ENCODE assay signal across 8 mouse cellular contexts in the genomic region with DNA sequence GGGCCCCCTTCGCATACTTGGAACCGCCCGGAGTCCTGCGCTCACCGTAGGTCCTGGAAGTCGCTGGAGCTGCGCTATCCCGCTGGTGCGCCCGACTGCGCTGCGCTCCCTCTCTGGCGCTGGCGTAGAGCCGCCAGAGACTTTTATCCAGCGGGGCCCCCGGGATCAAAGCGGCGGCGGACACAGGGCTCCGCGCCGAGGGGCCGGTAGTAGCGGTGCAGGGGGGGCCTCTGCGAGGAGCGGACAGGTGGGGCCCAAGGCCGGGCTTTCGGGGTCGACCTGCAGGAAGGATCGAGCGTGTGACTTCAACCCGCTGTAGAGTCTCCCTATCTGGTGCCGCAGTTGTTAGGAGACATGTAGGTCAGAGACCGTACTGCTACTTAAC. TPM values are rescaled to one million over a fixed set of nuclear protein-coding genes. Genes with fewer than 3 reads are reported as not detected.
DNase-seq lines count a peak whose midpoint lies in the region; ATAC-seq and TF ChIP-seq lines count a peak whose summit lies in the region.

Gene Notum, minus strand, starts transcription at position 100 of the 385 bp plus-strand sequence.

- no peak for DNase-seq in layer of hippocampus, adult 2 months (ENCODE audit: low spot score in 2 of 2)
- DNase-seq in layer of hippocampus, adult 8-10 months (ENCODE audit: low spot score in 2 of 2), result no peak
- no peak for DNase-seq in midbrain, postnatal 0 days (ENCODE audit: low spot score)
- no peak for DNase-seq in gastrocnemius, postnatal 10 days
- DNase-seq in spleen, postnatal 36 days (ENCODE audit: low spot score in 2 of 2), result no peak

- peak within 1 kb of the TSS; percentile 49 for H3K4me3 ChIP-seq in layer of hippocampus, adult 2 months
- H3K4me3 ChIP-seq in embryonic facial prominence, embryonic 12.5 days, result peak within 1 kb of the TSS; percentile 43
- H3K4me3 ChIP-seq in hindbrain, embryonic 15.5 days, result peak within 1 kb of the TSS; percentile 36
- peak within 1 kb of the TSS; percentile 33 for H3K4me3 ChIP-seq in midbrain, postnatal 0 days (ENCODE audit: low read depth, low read length)

- under 1% methylated on average over 35 of the region's 35 CpGs for WGBS in embryonic facial prominence, embryonic 12.5 days
- WGBS in hindbrain, embryonic 15.5 days, result 1% methylated on average over 35 of the region's 35 CpGs
- WGBS in midbrain, postnatal 0 days, result under 1% methylated on average over 35 of the region's 35 CpGs

- H3K4me1 ChIP-seq in embryonic facial prominence, embryonic 12.5 days, result peaks cover 16% of the 10 kb centered on the region; the same call in 1 of the 2 replicates
- peaks cover 19% of the 10 kb centered on the region for H3K4me1 ChIP-seq in hindbrain, embryonic 15.5 days (replicated peaks)
- no peaks in the 10 kb centered on the region for H3K4me1 ChIP-seq in midbrain, postnatal 0 days (ENCODE audit: insufficient read depth, low read length)

- H3K9ac ChIP-seq in embryonic facial prominence, embryonic 12.5 days, result peak within 1 kb of the TSS; percentile 48
- 0 out of 2 replicates have a peak within 1 kb of the TSS, but pooled peaks have one; percentile 8 for H3K9ac ChIP-seq in hindbrain, embryonic 15.5 days
- H3K9ac ChIP-seq in midbrain, postnatal 0 days (replicated peaks; ENCODE audit: low read length, poor library complexity, severe bottlenecking), result 0 out of 2 replicates have a peak within 1 kb of the TSS, but pooled peaks have one; percentile 39

- TF ChIP-seq CTCF in layer of hippocampus, adult 2 months (conservative IDR thresholded peaks at IDR 0.05), result no peak
- TF ChIP-seq CTCF in midbrain, postnatal 0 days (IDR thresholded peaks at IDR 0.05), result no peak

- no peaks in the 10 kb centered on the region for H3K9me3 ChIP-seq in embryonic facial prominence, embryonic 12.5 days
- H3K9me3 ChIP-seq in hindbrain, embryonic 15.5 days, result no peaks in the 10 kb centered on the region
- H3K9me3 ChIP-seq in midbrain, postnatal 0 days (ENCODE audit: low read length), result no peaks in the 10 kb centered on the region

- H3K27me3 ChIP-seq in embryonic facial prominence, embryonic 12.5 days, result peaks cover 86% of the 10 kb centered on the region
- peaks cover 85% of the 10 kb centered on the region for H3K27me3 ChIP-seq in hindbrain, embryonic 15.5 days
- peaks cover 76% of the 10 kb centered on the region for H3K27me3 ChIP-seq in midbrain, postnatal 0 days (ENCODE audit: insufficient read depth, low read length)

- no peak for ATAC-seq in embryonic facial prominence, embryonic 12.5 days (ENCODE audit: insufficient number of reproducible peaks, insufficient read depth, low FRiP score, low TSS enrichment)
- no peak for ATAC-seq in hindbrain, embryonic 15.5 days (ENCODE audit: low FRiP score, low read depth)
- no peak for ATAC-seq in midbrain, postnatal 0 days (ENCODE audit: low FRiP score)
- ATAC-seq in inflammation-experienced regulatory T-cells, adult 6 months, result no peak

- H3K36me3 ChIP-seq in embryonic facial prominence, embryonic 12.5 days, result no peaks in the 10 kb centered on the region
- H3K36me3 ChIP-seq in hindbrain, embryonic 15.5 days, result no peaks in the 10 kb centered on the region
- H3K36me3 ChIP-seq in midbrain, postnatal 0 days (ENCODE audit: insufficient read depth, low read length), result no peaks in the 10 kb centered on the region

- H3K27ac ChIP-seq in layer of hippocampus, adult 2 months, result peak within 1 kb of the TSS; percentile 73
- 0 out of 2 replicates have a peak within 1 kb of the TSS, but pooled peaks have one; percentile 11 for H3K27ac ChIP-seq in embryonic facial prominence, embryonic 12.5 days
- no peak within 1 kb of the TSS for H3K27ac ChIP-seq in hindbrain, embryonic 15.5 days (replicated peaks)
- no peak within 1 kb of the TSS for H3K27ac ChIP-seq in midbrain, postnatal 0 days (ENCODE audit: low read depth, low read length)

- H3K4me2 ChIP-seq in embryonic facial prominence, embryonic 12.5 days (replicated peaks), result peak within 1 kb of the TSS; percentile 68
- peak within 1 kb of the TSS; percentile 62 for H3K4me2 ChIP-seq in hindbrain, embryonic 15.5 days
- H3K4me2 ChIP-seq in midbrain, postnatal 0 days (ENCODE audit: low read depth, low read length, poor library complexity, severe bottlenecking), result peak within 1 kb of the TSS; percentile 54

RNA-seq across cellular contexts. Expression of gene Notum, which starts in this region (rescaled TPM):
- total RNA-seq in layer of hippocampus, adult 2 months (2021), result 1 to 10 TPM; 4.7 to 5.4 TPM
- total RNA-seq in layer of hippocampus, adult 8-10 months (2022), result 1 to 10 TPM; 1.5 to 5.4 (median 5.2) TPM
- 5.1 and 6.3 TPM in 2 replicates for polyA plus RNA-seq in embryonic facial prominence, embryonic 12.5 days (2016; fragmentation: Nextera tagmentation; extraction: Ambion mirVana)
- 2.2 and 2.3 TPM in 2 replicates for polyA plus RNA-seq in hindbrain, embryonic 15.5 days (2015; fragmentation: Nextera tagmentation; extraction: Ambion mirVana)
- 5.5 and 10.5 TPM in 2 replicates for total RNA-seq in midbrain, postnatal 0 days (2014; rRNA removed)
- polyA plus RNA-seq in midbrain, postnatal 0 days (2015; fragmentation: Nextera tagmentation; extraction: Ambion mirVana), result 3.1 and 3.6 TPM in 2 replicates
- total RNA-seq in gastrocnemius, postnatal 10 days (2021), result 1 to 10 TPM in 1 of 2 experiments, not detected in 1; 1.2 TPM
- polyA plus RNA-seq in inflammation-experienced regulatory T-cells, adult 6 months (2017; shearing (Covaris generic)), result not detected

Comparison
In these comparisons a context has a peak if more than half of its experiments do, and no peak if none do; other contexts are left out.
1. H3K27ac ChIP-seq: peak in layer of hippocampus, adult 2 months (single experiment) and embryonic facial prominence, embryonic 12.5 days (single experiment); none in hindbrain, embryonic 15.5 days (single experiment) and midbrain, postnatal 0 days (single experiment).
2. Peak in every context shown above with its lines, with median percentiles within 50 percentile points of each other: H3K4me3 ChIP-seq, H3K4me2 ChIP-seq and H3K9ac ChIP-seq.